Mouse (Mus musculus): ENCODE results near the gene Eif5. TPM values are rescaled to one million over a fixed set of nuclear protein-coding genes. Genes with fewer than 3 reads are reported as not detected.

Eif5 gene
- polyA plus RNA-seq, 1 experiment, result 100 TPM

DNA sequence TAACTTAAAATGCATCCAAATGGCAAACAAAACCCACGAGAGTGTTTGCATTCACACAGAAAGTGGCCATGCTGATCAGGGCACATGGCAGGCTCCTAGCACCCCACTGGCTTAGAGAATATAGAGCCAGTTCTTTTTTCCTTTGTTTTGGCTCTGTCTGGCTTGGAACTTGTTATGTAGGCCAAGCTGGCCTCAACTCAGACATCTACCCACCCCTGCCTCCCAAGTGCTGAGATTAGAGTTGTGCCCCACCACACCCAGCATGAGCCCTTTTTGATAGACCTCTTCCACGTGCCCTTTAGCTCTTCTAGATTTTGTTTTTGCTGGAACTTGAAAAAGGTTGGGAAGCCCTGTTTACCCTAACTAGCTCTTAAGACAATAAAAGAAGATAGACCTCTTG lies 56.0 kb downstream of the Eif5 start:
- TF ChIP-seq POLR2A (IDR thresholded peaks at IDR 0.05; ENCODE audit: low read depth, low read length) (no peak), CTCF (IDR thresholded peaks at IDR 0.05; ENCODE audit: extremely low read depth, insufficient read depth, insufficient read length, insufficient replicate concordance) (no peak)
- peaks cover 10% of the 10 kb centered on the region for H3K36me3 ChIP-seq (ENCODE audit: control insufficient read depth, insufficient read depth, low read length)
- H3K4me1 ChIP-seq (ENCODE audit: control insufficient read depth, insufficient read depth, insufficient read length), result peaks cover 3% of the 10 kb centered on the region; the same call in 1 of the 2 replicates
- no peak overlapping the region for H3K27ac ChIP-seq (ENCODE audit: insufficient read depth, low read length)
- 93% methylated on average over 2 of the region's 2 CpGs for WGBS
- no peak overlapping the region for H3K4me3 ChIP-seq (ENCODE audit: extremely low read depth, insufficient read depth, insufficient read length)
- DNase-seq (ENCODE audit: low read depth in 1 of 2, low spot score in 2 of 2), result no peak
- no peaks in the 10 kb centered on the region for H3K27me3 ChIP-seq (ENCODE audit: control insufficient read depth, insufficient read depth, low read length)

Other genes starting within 250 kb of the Eif5 start
- 78.4 and 91.2 TPM in 2 replicates for gene Cdc42bpb, start 160.3 kb upstream of the Eif5 start, polyA plus RNA-seq (2012; rRNA removed)
- 2.0 and 3.5 TPM in 2 replicates for gene Lbhd2, start 131.2 kb upstream of the Eif5 start, polyA plus RNA-seq (2012; rRNA removed)
- gene Exoc3l4, start 121.0 kb upstream of the Eif5 start, polyA plus RNA-seq (2012; rRNA removed), result 36.2 and 50.4 TPM in 2 replicates
- gene Tnfaip2, start 95.5 kb upstream of the Eif5 start, polyA plus RNA-seq (2012; rRNA removed), result 46.4 and 51.9 TPM in 2 replicates
- 0.64 and 2.2 TPM in 2 replicates for gene Gm266, start 52.2 kb upstream of the Eif5 start, polyA plus RNA-seq (2012; rRNA removed)
- 19.8 and 21.4 TPM in 2 replicates for gene Mark3, start 36.5 kb downstream of the Eif5 start, polyA plus RNA-seq (2012; rRNA removed)
- 139 and 197 TPM in 2 replicates for gene Ckb, start 134.3 kb downstream of the Eif5 start, polyA plus RNA-seq (2012; rRNA removed)
- gene Trmt61a, start 140.1 kb downstream of the Eif5 start, polyA plus RNA-seq (2012; rRNA removed), result 40.6 and 48.1 TPM in 2 replicates
- gene Bag5, start 175.2 kb downstream of the Eif5 start, polyA plus RNA-seq (2012; rRNA removed), result 6.2 and 7.7 TPM in 2 replicates
- gene Apopt1, start 175.2 kb downstream of the Eif5 start, polyA plus RNA-seq (2012; rRNA removed), result 22.2 and 33.3 TPM in 2 replicates
- 43.5 and 46.4 TPM in 2 replicates for gene Klc1, start 220.8 kb downstream of the Eif5 start, polyA plus RNA-seq (2012; rRNA removed)